Mouse (Mus musculus) megakaryocyte, embryonic 14.5 days (primary cell): ENCODE data around the gene Dpf2. TPM values are rescaled to one million over a fixed set of nuclear protein-coding genes. Genes with fewer than 3 reads are reported as not detected.
"Not testable (repeated sequence)": the region's sequence is repeated elsewhere in the genome, so short reads cannot be mapped to it uniquely, and the experiment has no call there.

Experiments
- H3K27me3 ChIP-seq: replicated peaks from 2 replicates; pipeline ENCODE3; 2012; ENCODE audit warnings: inconsistent platforms
- H3K36me3 ChIP-seq: replicated peaks from 2 replicates; pipeline ENCODE3; 2012; ENCODE audit warnings: low read length, inconsistent platforms, mixed read lengths
- H3K4me1 ChIP-seq: 2 replicates; pipeline ENCODE4 v1.6.1; 2012; ENCODE audit warnings: inconsistent platforms
- H3K4me3 ChIP-seq: replicated peaks from 2 replicates; pipeline ENCODE3; 2012; ENCODE audit warnings: moderate library complexity, mild to moderate bottlenecking, inconsistent platforms
- H3K9me3 ChIP-seq: 2 replicates; pipeline ENCODE4 v1.6.1; 2012; ENCODE audit warnings: inconsistent platforms
- FLI1 ChIP-seq: IDR thresholded peaks from 2 replicates; pipeline ENCODE4 v1.6.1; 2012; ENCODE audit warnings: low read length, inconsistent platforms, mixed read lengths
- GATA1 ChIP-seq: IDR thresholded peaks from 3 replicates; pipeline ENCODE4 v1.6.1; 2012; ENCODE audit warnings: mixed read lengths, low read length, inconsistent platforms, borderline replicate concordance
- polyA plus RNA-seq: library from polyadenylated mRNA; stranded (reverse); fragments of >175 nt; gene quantifications from 2 replicates; pipeline ENCODE4 v1.2.3, GENCODE M21; 2012; ENCODE audit warnings: low replicate concordance; ENCODE audit not compliant: insufficient read depth

The Dpf2 gene
- polyA plus RNA-seq, 1 experiment: 44.7 TPM

GRCm38 (mm10) chr19:5894002-5894678 is 18.7 kb downstream of the Dpf2 start, which contains the start of gene Tigd3:
Gene Tigd3, minus strand, starts transcription at chr19:5894149.
- TF ChIP-seq FLI1 (no peak), GATA1 (no peak)
- Histone ChIP-seq H3K27me3 (no peaks in the 10 kb centered on the region), H3K36me3 (peaks cover 75% of the 10 kb centered on the region), H3K4me3 (peak within 1 kb of the TSS; percentile 90), H3K4me1 (peaks cover 37% of the 10 kb centered on the region), H3K9me3 (no peaks in the 10 kb centered on the region)

- H3K4me1 ChIP-seq: peaks cover 36% of the 10 kb centered on the region
- H3K4me3 ChIP-seq: peak overlapping the region; percentile 90
- H3K27me3 ChIP-seq: no peaks in the 10 kb centered on the region
- peaks cover 72% of the 10 kb centered on the region for H3K36me3 ChIP-seq
- TF ChIP-seq FLI1 (no peak), GATA1 (no peak)
- H3K9me3 ChIP-seq: no peaks in the 10 kb centered on the region
These were observed 19.4 kb downstream of the Dpf2 start for GRCm38 (mm10) chr19:5893282-5894001.

- TF ChIP-seq GATA1 (no peak), FLI1 (no peak)
- peaks cover 72% of the 10 kb centered on the region for H3K36me3 ChIP-seq
- H3K27me3 ChIP-seq: no peaks in the 10 kb centered on the region
- peaks cover 38% of the 10 kb centered on the region for H3K4me1 ChIP-seq
- H3K9me3 ChIP-seq: no peaks in the 10 kb centered on the region
- H3K4me3 ChIP-seq: no peak overlapping the region
These were observed 20.1 kb downstream of the Dpf2 start for GRCm38 (mm10) chr19:5892735-5893134.

GRCm38 (mm10) chr19:5892262-5892661 is 20.5 kb downstream of the Dpf2 start:
- Histone ChIP-seq H3K9me3 (no peaks in the 10 kb centered on the region), H3K36me3 (peaks cover 67% of the 10 kb centered on the region), H3K4me3 (no peak overlapping the region), H3K27me3 (no peaks in the 10 kb centered on the region), H3K4me1 (peaks cover 41% of the 10 kb centered on the region)
- TF ChIP-seq FLI1 (no peak), GATA1 (no peak)

- no peaks in the 10 kb centered on the region for H3K9me3 ChIP-seq
- H3K36me3 ChIP-seq: peaks cover 67% of the 10 kb centered on the region
These were observed 21.1 kb downstream of the Dpf2 start for GRCm38 (mm10) chr19:5891521-5892258.

GRCm38 (mm10) chr19:5889211-5889610 is 23.6 kb downstream of the Dpf2 start:
- TF ChIP-seq GATA1 (no peak), FLI1 (no peak; the same call in 1 of the 2 replicates)
- Histone ChIP-seq H3K9me3 (no peaks in the 10 kb centered on the region), H3K36me3 (peaks cover 67% of the 10 kb centered on the region), H3K27me3 (no peaks in the 10 kb centered on the region), H3K4me3 (no peak overlapping the region), H3K4me1 (peaks cover 48% of the 10 kb centered on the region)

More at GRCm38 (mm10) chr19:5891521-5892258, 21.1 kb downstream of the Dpf2 start:
- no peaks in the 10 kb centered on the region for H3K27me3 ChIP-seq
- TF ChIP-seq FLI1 (no peak), GATA1 (no peak)
- H3K4me1 ChIP-seq: peaks cover 47% of the 10 kb centered on the region
- H3K4me3 ChIP-seq: no peak overlapping the region

GRCm38 (mm10) chr19:5887234-5887815 is 25.5 kb downstream of the Dpf2 start:
- Histone ChIP-seq H3K9me3 (no peaks in the 10 kb centered on the region), H3K4me3 (no peak overlapping the region), H3K36me3 (peaks cover 73% of the 10 kb centered on the region), H3K4me1 (peaks cover 41% of the 10 kb centered on the region), H3K27me3 (no peaks in the 10 kb centered on the region)
- TF ChIP-seq GATA1: no peak

- TF ChIP-seq FLI1 (no peak), GATA1 (no peak)
- H3K4me3 ChIP-seq: no peak overlapping the region
- no peaks in the 10 kb centered on the region for H3K9me3 ChIP-seq
- peaks cover 76% of the 10 kb centered on the region for H3K36me3 ChIP-seq
- H3K4me1 ChIP-seq: peaks cover 37% of the 10 kb centered on the region
- no peaks in the 10 kb centered on the region for H3K27me3 ChIP-seq
These were observed 27.0 kb downstream of the Dpf2 start for GRCm38 (mm10) chr19:5885838-5886237.

GRCm38 (mm10) chr19:5883935-5884334 is 28.9 kb downstream of the Dpf2 start:
- peaks cover 83% of the 10 kb centered on the region for H3K36me3 ChIP-seq
- H3K4me1 ChIP-seq: peaks cover 56% of the 10 kb centered on the region

GRCm38 (mm10) chr19:5882079-5882478 is 30.7 kb downstream of the Dpf2 start:
- not testable (repeated sequence) for H3K4me3 ChIP-seq, H3K27me3 ChIP-seq, H3K9me3 ChIP-seq
- Histone ChIP-seq H3K4me1 (peaks cover 65% of the 10 kb centered on the region), H3K36me3 (peaks cover 75% of the 10 kb centered on the region)

More at GRCm38 (mm10) chr19:5883935-5884334, 28.9 kb downstream of the Dpf2 start:
- no peak for TF ChIP-seq GATA1
- TF ChIP-seq FLI1: no peak
- no peaks in the 10 kb centered on the region for H3K27me3 ChIP-seq
- no peak overlapping the region for H3K4me3 ChIP-seq
- no peaks in the 10 kb centered on the region for H3K9me3 ChIP-seq
